Mouse (Mus musculus) T-helper 2 cell (primary cell): ENCODE results near the gene Dag1.
"Not testable (repeated sequence)": the region's sequence is repeated elsewhere in the genome, so short reads cannot be mapped to it uniquely, and the experiment has no call there.

Experiments
- in situ Hi-C: fragments of 300-600 bp; cut with MboI, MseI; formaldehyde crosslinking; loops from one replicate; pipeline ENCODE4 v1.15.1; 2025; ENCODE audit warnings: high pct_unique_total_duplicates

The Dag1 gene

DNA sequence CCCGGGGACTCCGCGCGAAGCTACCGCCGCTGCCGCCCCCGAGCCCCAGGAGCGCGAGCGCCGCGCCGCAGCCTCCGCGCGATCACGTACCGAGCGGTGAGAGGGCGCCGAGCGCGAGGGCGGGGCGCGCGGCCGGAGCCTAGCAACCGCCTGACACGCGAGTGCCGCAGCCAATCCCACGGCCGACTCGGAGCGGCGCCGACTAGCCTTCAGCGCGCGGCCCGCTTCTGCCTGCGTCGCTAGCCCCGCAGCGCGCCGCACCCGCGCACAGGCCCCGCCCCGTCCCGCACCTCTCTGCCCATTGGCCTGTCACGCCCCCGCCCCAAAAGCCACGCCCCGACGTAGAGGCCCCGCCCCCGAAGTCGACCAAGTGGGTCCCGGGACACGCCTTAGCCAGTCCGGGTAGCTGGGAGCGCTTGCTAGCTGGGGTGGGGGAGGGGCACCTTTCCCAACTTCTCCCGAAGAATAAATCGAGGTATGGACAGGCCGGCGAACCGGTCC, at the start of gene Dag1:
Gene Dag1 (minus strand): TSS at position 269 of the 501 bp plus-strand sequence.
- in situ Hi-C loops: loop anchor here (25.0 kb wide), 1 partner anchor 1074 kb away; the partner anchor contains the start of gene Fbxw28

DNA sequence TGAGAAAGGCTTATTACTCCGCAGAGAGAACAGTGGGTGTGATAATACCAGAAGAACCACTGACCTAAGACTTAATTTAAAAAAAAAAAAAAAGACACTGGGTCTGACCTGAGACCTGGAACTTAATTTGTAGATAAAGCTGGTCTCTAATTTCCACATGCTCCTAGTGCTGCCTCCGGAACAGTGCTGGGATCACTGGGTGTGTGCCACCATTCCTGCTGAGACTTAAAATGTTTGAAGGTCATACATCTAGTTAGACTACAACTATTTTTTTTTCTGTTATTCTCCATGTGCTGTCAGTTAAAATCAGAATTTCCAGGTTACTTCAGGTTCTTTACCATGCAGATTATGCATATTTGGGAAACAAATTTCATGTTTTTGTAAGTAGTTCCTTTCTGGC, 44.4 kb upstream of the Dag1 start:
- in situ Hi-C loops: no loop called here

DNA sequence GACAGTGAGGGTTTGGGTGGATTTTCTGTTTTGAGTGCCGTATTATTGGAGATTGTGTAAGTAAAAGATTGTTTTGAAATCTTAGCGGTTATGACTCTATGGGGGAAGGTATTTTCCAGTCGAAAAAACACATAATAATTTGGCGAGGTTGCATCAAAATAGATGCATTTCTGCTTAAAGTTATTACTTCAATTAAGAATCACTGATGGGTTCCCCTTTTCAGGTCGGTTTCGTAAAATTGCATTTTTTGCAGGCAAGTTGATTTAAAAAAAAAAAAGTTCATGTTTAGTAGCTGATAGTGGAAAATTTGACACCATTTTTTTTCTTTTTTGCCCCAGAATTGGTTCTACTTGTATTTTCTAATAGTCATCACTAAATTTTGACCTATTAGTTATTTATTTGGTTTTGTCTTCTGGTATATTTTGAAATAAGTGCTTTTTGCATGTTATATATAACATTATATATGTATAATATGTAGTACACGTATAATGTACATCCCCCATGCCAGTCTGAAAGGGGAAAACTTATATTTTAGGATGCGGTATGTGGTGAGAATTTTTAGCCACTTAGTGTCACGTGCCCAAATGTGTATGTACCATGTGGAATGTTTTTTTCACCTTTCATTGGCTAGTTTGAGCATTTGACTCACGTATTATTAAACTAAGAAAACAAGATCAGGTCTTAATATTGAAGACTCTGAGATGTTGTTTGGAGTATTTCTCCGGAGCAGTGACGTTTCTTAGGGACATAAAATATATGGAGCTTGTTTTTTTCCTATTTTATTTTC, 43.5 kb upstream of the Dag1 start:
- in situ Hi-C loops: no loop called here

DNA sequence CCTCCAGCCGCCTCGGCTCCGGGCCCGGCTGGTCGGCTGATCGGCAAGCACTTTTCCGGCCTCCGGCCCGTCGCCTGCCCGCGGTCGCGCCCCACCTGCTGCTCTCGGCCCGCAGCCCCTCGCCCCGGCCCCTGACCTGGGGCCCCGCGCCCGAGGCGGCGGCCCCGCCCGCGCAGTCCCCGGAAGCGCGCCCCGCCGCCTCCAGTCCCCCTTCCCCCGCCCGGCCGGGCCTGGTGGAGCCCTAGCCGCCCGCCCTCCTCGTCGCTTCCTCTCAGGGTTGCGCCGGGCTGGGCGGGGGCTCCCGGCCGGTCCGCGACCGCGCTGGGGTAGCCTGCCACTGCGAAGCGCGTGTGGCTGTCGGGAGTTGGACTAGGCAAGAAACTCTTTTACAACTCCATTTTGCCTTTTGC, 42.8 kb upstream of the Dag1 start:
- in situ Hi-C loops: no loop called here

DNA sequence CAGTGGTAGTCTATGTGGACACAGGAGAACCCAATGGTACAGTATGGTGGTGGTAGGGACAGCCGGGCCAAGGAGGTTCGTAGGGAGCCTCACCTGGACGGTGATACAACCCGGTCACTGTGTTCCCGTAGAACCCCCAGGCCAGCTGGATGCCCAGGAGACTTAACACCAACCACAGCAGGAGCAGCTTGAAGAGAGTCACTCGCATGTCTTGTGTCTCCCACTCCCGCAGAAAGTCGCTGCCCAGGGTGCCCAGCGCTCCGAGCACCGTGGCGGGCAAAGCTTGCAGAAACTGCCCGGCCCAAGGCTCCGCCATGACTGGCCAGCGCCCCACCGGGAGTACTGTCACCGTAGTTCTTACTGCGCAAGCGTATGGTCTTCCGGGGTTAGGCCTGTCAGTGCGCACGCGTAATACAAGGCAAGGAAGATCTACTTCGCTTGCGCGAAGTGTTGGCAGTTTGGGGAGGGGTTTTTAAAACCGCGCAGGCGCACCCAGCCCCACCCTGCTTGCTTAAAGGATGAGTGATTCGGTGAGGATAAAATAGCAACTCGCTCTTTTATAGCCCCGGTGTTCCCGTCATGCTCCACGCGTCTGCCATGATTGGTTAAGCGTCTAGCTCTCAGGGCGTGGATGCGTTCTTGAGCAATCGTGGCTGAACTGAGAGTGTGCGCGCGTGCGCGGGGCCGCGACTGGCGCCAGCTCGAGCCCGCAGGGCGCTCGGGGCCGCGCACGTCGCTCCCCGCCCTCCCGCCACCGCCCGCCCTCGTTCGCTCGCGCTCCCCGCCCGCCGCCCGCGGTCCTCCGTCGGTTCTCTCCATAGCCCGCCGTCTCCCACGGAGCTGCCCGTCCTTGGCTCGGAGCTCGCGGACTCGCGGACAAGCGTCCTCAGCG, 42.1 kb upstream of the Dag1 start, which contains the start of the genes Rhoa and Tcta:
Gene Rhoa (plus strand): TSS at position 501 of the 892 bp plus-strand sequence.
Gene Tcta (minus strand): TSS at position 532 of the 892 bp plus-strand sequence.
- in situ Hi-C loops: no loop called here

DNA sequence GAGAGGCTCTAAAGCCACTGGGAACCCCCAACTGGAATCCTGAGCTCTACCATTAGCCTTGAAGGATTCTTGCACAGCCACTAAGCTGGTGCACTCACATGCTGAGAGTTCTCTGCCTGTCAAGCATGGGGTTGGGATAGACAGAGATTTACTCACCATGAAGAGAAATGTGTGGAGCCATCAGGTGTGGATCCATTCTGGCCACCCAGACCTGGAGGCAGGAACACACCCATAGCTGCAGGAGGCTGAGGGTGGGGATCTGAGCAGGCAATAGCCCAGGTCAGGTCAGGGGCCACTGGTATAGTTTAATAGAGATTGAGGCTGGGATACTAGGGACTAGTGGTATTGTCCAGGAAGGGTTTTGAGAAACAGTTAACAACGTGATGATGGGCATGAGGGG, 41.4 kb upstream of the Dag1 start:
- in situ Hi-C loops: no loop called here

DNA sequence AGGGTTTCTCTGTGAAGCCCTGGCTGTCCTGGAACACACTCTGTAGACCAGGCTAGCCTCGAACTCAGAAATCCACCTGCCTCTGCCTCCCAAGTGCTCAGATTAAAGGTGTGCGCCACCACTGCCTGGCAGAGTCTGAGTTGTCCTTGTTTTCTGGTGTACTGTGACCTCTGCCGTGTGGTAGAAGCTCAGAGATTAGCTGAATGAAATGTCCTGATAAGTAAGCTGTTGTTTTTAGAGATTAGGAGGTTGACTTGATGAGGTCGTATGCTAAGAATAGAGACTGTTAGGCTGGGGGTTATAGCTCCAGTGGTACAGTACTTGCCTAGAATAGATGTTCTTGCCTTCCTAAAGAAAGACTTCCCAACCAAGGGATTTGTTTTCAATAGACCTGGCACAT, 41.0 kb upstream of the Dag1 start:
- in situ Hi-C loops: loop anchor here (5.0 kb wide), 1 partner anchor 43 kb away; the partner anchor contains the start of gene Usp4

DNA sequence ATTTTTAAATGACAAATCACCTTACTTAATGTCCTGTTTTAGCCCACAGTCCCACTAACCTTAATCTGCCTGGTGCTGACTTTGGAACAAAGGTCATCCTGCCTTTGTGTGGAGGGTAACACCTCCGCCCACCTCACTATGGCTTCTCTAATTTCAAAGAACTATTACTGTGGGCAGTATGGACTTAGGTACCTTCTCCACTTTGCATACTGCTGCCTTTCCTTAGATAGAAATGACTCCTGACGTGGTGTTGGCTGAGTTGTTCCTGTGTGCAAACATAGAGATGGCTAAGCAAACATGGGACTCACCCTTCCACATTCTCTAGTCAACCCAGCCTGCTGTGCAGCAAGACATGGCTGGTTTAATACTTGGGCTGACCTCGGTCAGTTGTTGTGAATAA, 38.1 kb upstream of the Dag1 start:
- in situ Hi-C loops: loop anchor here (5.0 kb wide), 1 partner anchor 45 kb away; the partner anchor contains the start of gene Usp4

DNA sequence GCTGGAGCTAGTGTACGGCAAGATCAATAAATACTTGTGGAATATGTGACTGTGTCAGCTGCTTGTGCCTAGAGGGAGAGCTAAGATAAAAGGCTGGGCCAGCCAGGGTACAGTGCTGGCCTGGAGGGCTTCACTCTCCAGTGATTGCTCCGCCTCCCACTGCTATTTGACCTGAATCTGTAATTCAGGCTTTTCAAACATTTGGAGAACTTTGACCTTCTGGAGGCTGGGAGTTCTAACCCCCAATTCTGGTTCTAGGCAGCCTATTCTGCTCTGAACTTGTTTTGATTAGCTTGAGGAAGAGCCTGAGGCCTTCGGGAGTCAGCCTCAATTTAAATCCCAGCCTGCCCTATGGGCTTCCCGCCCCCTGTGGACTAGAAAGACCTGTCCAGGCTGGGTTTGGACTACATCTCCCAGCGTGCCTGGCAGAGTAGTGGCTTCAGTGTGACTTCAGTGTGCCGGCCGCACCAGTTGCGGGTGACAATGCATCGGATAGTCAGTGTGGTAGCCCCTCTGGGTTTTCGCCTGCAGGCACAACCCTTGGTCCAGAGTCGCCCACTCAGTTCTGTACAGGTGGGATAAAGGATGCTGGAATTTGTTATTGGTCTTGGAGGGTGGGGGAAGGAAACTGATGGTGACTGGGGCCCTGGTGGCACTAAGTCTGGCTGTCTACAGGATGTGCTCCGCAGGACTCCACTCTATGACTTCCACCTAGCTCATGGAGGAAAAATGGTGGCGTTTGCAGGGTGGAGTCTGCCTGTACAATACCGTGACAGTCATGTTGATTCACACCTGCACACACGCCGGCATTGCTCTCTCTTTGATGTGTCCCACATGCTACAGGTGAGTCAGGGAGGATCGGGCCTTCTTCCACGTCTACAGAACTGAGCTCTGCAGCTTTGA, 32.9 kb upstream of the Dag1 start, which contains the start of gene Amt:
Gene Amt (plus strand): TSS at position 401 of the 903 bp plus-strand sequence.
- in situ Hi-C loops: loop anchor here (10.0 kb wide), 1 partner anchor 788 kb away; the partner anchor contains the start of genes Ccdc51 and Tma7

DNA sequence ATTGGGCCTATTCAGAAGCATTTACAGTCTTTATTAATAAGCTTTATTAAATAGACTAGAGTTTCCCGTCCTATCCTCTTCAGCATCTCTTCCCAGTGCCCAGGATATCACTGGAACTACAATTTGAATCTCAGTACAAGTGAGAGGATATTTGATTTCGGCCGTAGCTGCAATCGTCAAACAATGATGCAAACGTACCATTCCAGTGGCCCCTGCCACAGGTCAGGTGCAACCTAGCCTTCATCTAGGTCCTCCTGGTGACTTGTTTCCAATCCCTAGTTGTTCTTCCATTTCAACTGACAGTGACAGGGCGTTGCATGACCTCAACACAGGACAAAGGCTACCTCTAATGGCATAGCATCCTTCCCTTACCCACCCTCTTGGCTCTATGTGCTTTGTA, 27.0 kb upstream of the Dag1 start:
- in situ Hi-C loops: loop anchor here (10.0 kb wide), 1 partner anchor 794 kb away; the partner anchor contains the start of genes Ccdc51 and Tma7

DNA sequence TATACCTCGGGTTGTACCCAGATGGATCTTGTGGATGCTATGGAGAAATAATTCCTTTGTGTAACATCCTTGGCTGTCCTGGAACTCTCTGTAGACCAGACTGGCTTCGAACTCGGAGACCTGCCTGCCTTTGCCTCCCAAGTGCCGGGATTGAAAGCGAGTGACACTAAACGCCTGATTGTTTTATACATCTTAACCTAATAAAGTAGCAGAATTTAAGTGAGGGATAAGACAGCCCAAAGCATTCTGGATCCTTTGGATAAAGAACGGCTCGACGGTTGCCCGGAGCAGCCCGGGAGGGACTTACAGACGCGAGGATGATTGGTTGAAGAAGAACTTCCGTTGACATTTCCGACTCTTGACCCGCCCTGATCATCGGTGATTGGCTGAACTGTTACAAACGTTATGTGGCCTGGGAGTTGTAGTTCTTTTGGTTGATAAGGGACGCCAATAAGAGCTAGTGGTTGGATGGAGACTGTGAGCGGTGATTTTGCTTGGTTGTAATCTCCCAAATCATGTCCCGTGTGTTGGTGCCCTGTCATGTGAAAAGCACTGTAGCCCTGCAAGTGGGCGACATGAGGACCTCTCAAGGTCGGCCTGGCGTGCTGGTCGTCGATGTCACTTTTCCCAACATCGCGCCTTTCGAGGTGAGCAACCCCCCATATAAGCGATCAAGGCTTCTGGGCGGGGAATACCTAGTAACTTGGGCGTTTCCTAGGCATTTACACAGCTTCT, 26.4 kb upstream of the Dag1 start, which contains the start of gene Nicn1:
Gene Nicn1 (plus strand): TSS at position 414 of the 735 bp plus-strand sequence.
- in situ Hi-C loops: loop anchor here (10.0 kb wide), 1 partner anchor 795 kb away; the partner anchor contains the start of genes Ccdc51 and Tma7

DNA sequence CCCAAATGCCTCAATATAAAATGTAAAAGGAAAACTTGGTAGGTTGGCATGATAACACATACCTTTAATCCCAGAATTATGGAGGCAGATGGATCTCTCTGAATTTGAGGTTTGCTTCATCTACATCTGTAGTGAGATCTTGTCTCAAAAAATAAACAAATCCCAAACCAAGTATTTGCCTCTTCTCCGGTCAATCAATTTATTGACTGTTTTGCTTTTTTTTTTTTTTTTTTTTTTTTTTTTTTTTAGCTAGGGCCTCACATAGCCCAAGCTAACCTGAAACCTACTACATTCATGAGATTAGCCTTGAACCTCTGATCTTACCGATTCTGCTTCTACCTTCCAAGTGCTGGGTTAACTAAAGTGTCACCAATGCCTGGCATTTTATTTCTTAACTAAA, 25.6 kb upstream of the Dag1 start:
- in situ Hi-C loops: no loop called here

DNA sequence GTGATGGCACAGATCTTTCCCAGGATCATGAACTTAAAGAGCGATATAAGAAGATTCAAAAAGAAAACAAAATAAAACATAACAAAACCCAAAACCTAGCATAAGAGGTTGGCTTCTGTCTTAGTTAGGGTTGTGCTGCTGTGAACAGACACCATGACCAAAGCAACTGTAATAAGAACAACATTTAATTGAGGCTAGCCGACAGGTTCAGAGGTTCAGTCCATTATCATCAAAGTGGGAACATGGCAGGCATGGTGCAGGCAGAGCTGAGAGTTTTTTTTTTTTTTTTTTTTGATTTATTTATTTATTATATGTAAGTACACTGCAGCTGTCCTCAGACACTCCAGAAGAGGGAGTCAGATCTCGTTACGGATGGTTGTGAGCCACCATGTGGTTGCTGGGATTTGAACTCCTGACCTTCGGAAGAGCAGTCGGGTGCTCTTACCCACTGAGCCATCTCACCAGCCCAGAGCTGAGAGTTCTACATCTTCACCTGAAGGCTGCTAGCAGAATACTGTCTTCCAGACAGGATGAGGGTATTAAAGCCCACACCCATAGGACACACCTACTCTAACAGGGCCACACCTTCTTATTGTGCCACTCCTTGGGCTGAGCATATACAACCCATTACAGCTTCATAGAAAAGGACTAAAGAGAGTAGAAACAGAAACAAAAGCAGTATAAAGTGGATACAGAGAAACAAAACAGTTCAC, 23.9 kb upstream of the Dag1 start:
- in situ Hi-C loops: not testable (repeated sequence)

DNA sequence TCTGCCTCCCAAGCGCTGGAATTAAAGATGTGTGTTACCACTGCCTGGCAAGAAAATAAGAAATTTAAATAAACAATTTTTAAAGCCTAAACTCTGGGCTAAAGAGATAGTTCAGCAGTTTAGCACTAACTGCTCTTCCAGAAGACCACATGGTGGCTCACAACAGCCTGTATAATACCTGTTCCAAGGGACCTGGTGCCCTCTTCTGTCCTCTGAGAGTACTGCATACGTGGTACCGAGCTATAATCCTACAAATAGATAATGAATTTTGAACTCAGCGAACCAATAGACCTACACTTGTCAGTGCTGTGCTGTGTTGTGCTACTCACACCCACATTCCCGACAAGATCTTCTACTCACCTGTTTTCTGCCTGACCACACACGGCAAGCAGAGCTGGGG, 20.7 kb upstream of the Dag1 start:
- in situ Hi-C loops: no loop called here

DNA sequence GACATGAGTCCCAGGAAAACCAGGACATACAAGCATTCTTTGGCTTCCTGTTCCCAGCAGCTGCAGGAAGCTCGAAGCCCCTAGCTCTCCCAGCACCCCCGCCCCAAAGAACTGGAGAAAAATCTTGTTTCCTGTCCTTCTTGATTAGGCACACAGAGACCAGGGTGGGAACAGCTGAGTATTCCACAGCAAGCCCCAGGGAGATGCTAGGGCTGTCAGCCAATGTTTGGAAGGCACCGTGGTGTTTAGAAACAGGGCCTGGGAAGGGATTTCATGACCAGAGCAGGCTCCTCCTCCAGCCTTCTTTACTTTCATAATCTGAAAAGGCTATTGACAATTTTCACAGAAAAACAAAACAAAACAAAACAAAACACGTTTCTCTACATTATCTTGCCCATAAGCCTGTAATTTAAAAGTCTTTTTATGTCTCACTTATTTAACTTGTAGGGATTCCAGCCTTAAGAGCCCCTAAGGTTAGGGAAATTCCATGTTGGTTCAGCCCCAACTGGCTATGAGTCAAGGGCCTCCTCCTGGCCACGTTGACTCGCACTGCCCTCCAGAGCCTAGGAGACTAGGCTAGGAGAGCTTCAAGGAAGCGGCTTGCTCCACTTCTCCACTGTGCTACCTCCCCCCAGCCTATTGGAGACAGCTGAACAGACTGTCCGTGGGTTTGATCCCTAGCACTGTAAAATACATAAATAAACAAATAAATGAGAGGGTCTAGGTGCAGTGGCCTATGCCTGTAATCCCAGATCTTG, 16.5 kb upstream of the Dag1 start:
- in situ Hi-C loops: no loop called here

DNA sequence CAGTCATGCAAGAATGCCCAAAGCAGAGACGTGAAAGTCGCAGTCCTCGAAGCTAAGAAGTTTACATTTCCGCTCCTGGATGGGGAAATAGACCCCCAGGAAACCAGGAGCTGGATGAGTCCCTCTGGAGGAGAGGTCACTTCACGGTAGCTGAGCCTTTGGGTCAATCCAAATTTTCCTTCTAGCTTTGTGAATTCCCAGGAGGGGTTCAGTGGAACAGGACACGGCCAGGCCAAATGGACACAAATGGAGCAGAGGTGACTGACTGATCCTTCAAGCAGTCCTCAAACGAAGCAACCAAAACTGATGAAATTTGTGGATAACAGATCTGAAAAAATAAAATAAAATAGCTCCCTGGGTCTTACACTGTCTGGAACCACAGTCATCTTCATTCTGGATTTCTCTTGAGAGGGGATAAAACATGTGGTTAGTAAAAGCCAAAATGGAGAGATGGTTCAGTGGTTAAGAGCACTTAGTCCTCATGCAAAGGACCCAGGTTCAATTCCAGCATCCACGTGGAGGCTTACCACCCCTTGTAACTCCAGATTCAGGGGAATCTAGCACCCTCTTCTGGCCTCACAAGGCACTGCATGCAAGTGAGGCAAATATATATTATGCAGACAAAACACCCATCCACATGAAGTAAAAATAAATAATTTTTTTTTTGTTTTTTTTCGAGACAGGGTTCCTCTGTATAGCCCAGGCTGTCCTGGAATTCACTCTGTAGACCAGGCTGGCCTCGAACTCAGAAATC, 15.1 kb upstream of the Dag1 start:
- in situ Hi-C loops: no loop called here

DNA sequence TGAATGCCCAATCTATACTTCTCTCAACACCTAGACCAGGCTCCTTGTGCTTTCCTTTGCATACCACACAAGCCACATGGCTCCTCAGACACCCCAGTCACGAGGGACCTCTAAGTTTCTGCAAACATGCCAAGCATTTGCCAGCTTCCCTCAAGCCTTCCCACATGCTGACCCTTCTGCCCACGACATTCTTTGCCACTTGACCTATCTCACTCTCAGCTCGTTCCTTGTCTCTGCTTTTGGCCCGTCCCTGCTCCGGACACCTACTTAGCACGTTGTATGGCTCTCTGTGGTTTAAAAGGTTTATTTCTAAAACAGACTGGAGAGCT, 11.5 kb upstream of the Dag1 start:
- in situ Hi-C loops: no loop called here
